Mouse (Mus musculus): ENCODE measurements around the gene Socs2. TPM values are rescaled to one million over a fixed set of nuclear protein-coding genes. Genes with fewer than 3 reads are reported as not detected.

Gene Socs2
- polyA plus RNA-seq, 1 experiment from 2014 or later, result 24.3 TPM

GRCm38 (mm10) chr10:95453282-95453681 lies 36.3 kb upstream of the Socs2 start:
- Histone ChIP-seq H3K4me3 (replicated peaks; ENCODE audit: low read length) (no peak overlapping the region), H3K4me1 (ENCODE audit: control insufficient read depth, insufficient read depth, low read length) (no peaks in the 10 kb centered on the region), H3K9me3 (replicated peaks; ENCODE audit: control insufficient read depth, low read length) (no peaks in the 10 kb centered on the region), H3K9ac (ENCODE audit: low read length) (no peak overlapping the region), H3K27me3 (ENCODE audit: control insufficient read depth, insufficient read depth, low read length) (no peaks in the 10 kb centered on the region), H3K36me3 (ENCODE audit: control insufficient read depth, insufficient read depth, low read length) (no peaks in the 10 kb centered on the region), H3K4me2 (ENCODE audit: low read depth, low read length) (no peak overlapping the region), H3K27ac (ENCODE audit: low read length) (no peak overlapping the region)
- ATAC-seq (ENCODE audit: insufficient read depth, low FRiP score), result no peak
- 88% methylated on average over 5 of the region's 5 CpGs for WGBS

GRCm38 (mm10) chr10:95449033-95449432 lies 32.1 kb upstream of the Socs2 start:
- Histone ChIP-seq H3K4me1 (ENCODE audit: control insufficient read depth, insufficient read depth, low read length) (no peaks in the 10 kb centered on the region), H3K4me2 (ENCODE audit: low read depth, low read length) (no peak overlapping the region), H3K9me3 (replicated peaks; ENCODE audit: control insufficient read depth, low read length) (no peaks in the 10 kb centered on the region), H3K27me3 (ENCODE audit: control insufficient read depth, insufficient read depth, low read length) (no peaks in the 10 kb centered on the region), H3K36me3 (ENCODE audit: control insufficient read depth, insufficient read depth, low read length) (no peaks in the 10 kb centered on the region), H3K27ac (ENCODE audit: low read length) (no peak overlapping the region), H3K4me3 (replicated peaks; ENCODE audit: low read length) (no peak overlapping the region), H3K9ac (ENCODE audit: low read length) (no peak overlapping the region)
- no peak for ATAC-seq (ENCODE audit: insufficient read depth, low FRiP score)
- 51% methylated on average over 6 of the region's 6 CpGs for WGBS

GRCm38 (mm10) chr10:95447954-95448353 lies 31.0 kb upstream of the Socs2 start:
- H3K4me2 ChIP-seq (ENCODE audit: low read depth, low read length), result no peak overlapping the region
- H3K4me3 ChIP-seq (replicated peaks; ENCODE audit: low read length), result no peak overlapping the region
- 91% methylated on average over 16 of the region's 16 CpGs for WGBS
- H3K27ac ChIP-seq (ENCODE audit: low read length), result no peak overlapping the region
- H3K9ac ChIP-seq (ENCODE audit: low read length), result no peak overlapping the region
- no peaks in the 10 kb centered on the region for H3K36me3 ChIP-seq (ENCODE audit: control insufficient read depth, insufficient read depth, low read length)
- H3K27me3 ChIP-seq (ENCODE audit: control insufficient read depth, insufficient read depth, low read length), result no peaks in the 10 kb centered on the region
- no peak for ATAC-seq (ENCODE audit: insufficient read depth, low FRiP score)
- no peaks in the 10 kb centered on the region for H3K9me3 ChIP-seq (replicated peaks; ENCODE audit: control insufficient read depth, low read length)
- no peaks in the 10 kb centered on the region for H3K4me1 ChIP-seq (ENCODE audit: control insufficient read depth, insufficient read depth, low read length)

- no peak for ATAC-seq (ENCODE audit: insufficient read depth, low FRiP score)
- Histone ChIP-seq H3K27me3 (ENCODE audit: control insufficient read depth, insufficient read depth, low read length) (no peaks in the 10 kb centered on the region), H3K4me3 (replicated peaks; ENCODE audit: low read length) (no peak overlapping the region), H3K4me2 (ENCODE audit: low read depth, low read length) (no peak overlapping the region), H3K36me3 (ENCODE audit: control insufficient read depth, insufficient read depth, low read length) (no peaks in the 10 kb centered on the region), H3K9me3 (replicated peaks; ENCODE audit: control insufficient read depth, low read length) (no peaks in the 10 kb centered on the region), H3K4me1 (ENCODE audit: control insufficient read depth, insufficient read depth, low read length) (no peaks in the 10 kb centered on the region), H3K9ac (ENCODE audit: low read length) (no peak overlapping the region), H3K27ac (ENCODE audit: low read length) (no peak overlapping the region)
- 74% methylated on average over 18 of the region's 18 CpGs for WGBS
Observed at GRCm38 (mm10) chr10:95445104-95446056, 28.4 kb upstream of the Socs2 start.

- 77% methylated on average over 4 of the region's 4 CpGs for WGBS
- Histone ChIP-seq H3K9ac (ENCODE audit: low read length) (no peak overlapping the region), H3K4me3 (replicated peaks; ENCODE audit: low read length) (no peak overlapping the region), H3K9me3 (replicated peaks; ENCODE audit: control insufficient read depth, low read length) (no peaks in the 10 kb centered on the region), H3K27me3 (ENCODE audit: control insufficient read depth, insufficient read depth, low read length) (no peaks in the 10 kb centered on the region), H3K36me3 (ENCODE audit: control insufficient read depth, insufficient read depth, low read length) (no peaks in the 10 kb centered on the region), H3K27ac (ENCODE audit: low read length) (no peak overlapping the region), H3K4me1 (ENCODE audit: control insufficient read depth, insufficient read depth, low read length) (peaks cover 4% of the 10 kb centered on the region; the same call in 1 of the 2 replicates), H3K4me2 (ENCODE audit: low read depth, low read length) (no peak overlapping the region)
- ATAC-seq (ENCODE audit: insufficient read depth, low FRiP score), result no peak
Observed at GRCm38 (mm10) chr10:95442334-95442733, 25.4 kb upstream of the Socs2 start.

- WGBS, result 65% methylated on average over 2 of the region's 2 CpGs
- H3K27me3 ChIP-seq (ENCODE audit: control insufficient read depth, insufficient read depth, low read length), result no peaks in the 10 kb centered on the region
- H3K9ac ChIP-seq (ENCODE audit: low read length), result no peak overlapping the region
- no peak for ATAC-seq (ENCODE audit: insufficient read depth, low FRiP score)
- no peaks in the 10 kb centered on the region for H3K9me3 ChIP-seq (replicated peaks; ENCODE audit: control insufficient read depth, low read length)
- H3K4me1 ChIP-seq (ENCODE audit: control insufficient read depth, insufficient read depth, low read length), result peaks cover 4% of the 10 kb centered on the region; the same call in 1 of the 2 replicates
- H3K4me3 ChIP-seq (replicated peaks; ENCODE audit: low read length), result no peak overlapping the region
- H3K36me3 ChIP-seq (ENCODE audit: control insufficient read depth, insufficient read depth, low read length), result no peaks in the 10 kb centered on the region
- H3K27ac ChIP-seq (ENCODE audit: low read length), result no peak overlapping the region
- no peak overlapping the region for H3K4me2 ChIP-seq (ENCODE audit: low read depth, low read length)
Observed at GRCm38 (mm10) chr10:95440566-95440965, 23.6 kb upstream of the Socs2 start.

GRCm38 (mm10) chr10:95439718-95440339 lies 22.8 kb upstream of the Socs2 start:
- Histone ChIP-seq H3K27ac (ENCODE audit: low read length) (no peak overlapping the region), H3K4me1 (ENCODE audit: control insufficient read depth, insufficient read depth, low read length) (peaks cover 4% of the 10 kb centered on the region; the same call in 1 of the 2 replicates), H3K36me3 (ENCODE audit: control insufficient read depth, insufficient read depth, low read length) (no peaks in the 10 kb centered on the region), H3K4me2 (ENCODE audit: low read depth, low read length) (no peak overlapping the region), H3K9ac (ENCODE audit: low read length) (no peak overlapping the region), H3K27me3 (ENCODE audit: control insufficient read depth, insufficient read depth, low read length) (no peaks in the 10 kb centered on the region), H3K4me3 (replicated peaks; ENCODE audit: low read length) (no peak overlapping the region), H3K9me3 (replicated peaks; ENCODE audit: control insufficient read depth, low read length) (no peaks in the 10 kb centered on the region)
- WGBS, result 74% methylated on average over 10 of the region's 10 CpGs
- no peak for ATAC-seq (ENCODE audit: insufficient read depth, low FRiP score)

GRCm38 (mm10) chr10:95438941-95439340 lies 22.0 kb upstream of the Socs2 start:
- WGBS, result 20% methylated on average over 11 of the region's 11 CpGs
- no peaks in the 10 kb centered on the region for H3K27me3 ChIP-seq (ENCODE audit: control insufficient read depth, insufficient read depth, low read length)
- H3K9me3 ChIP-seq (replicated peaks; ENCODE audit: control insufficient read depth, low read length), result no peaks in the 10 kb centered on the region
- no peak overlapping the region for H3K4me3 ChIP-seq (replicated peaks; ENCODE audit: low read length)
- H3K36me3 ChIP-seq (ENCODE audit: control insufficient read depth, insufficient read depth, low read length), result no peaks in the 10 kb centered on the region
- H3K4me1 ChIP-seq (ENCODE audit: control insufficient read depth, insufficient read depth, low read length), result peaks cover 4% of the 10 kb centered on the region; the same call in 1 of the 2 replicates
- no peak overlapping the region for H3K27ac ChIP-seq (ENCODE audit: low read length)
- no peak overlapping the region for H3K9ac ChIP-seq (ENCODE audit: low read length)
- H3K4me2 ChIP-seq (ENCODE audit: low read depth, low read length), result no peak overlapping the region; the same call in 1 of the 2 replicates
- no peak for ATAC-seq (ENCODE audit: insufficient read depth, low FRiP score)

GRCm38 (mm10) chr10:95430271-95430670 lies 13.3 kb upstream of the Socs2 start:
- H3K9ac ChIP-seq (ENCODE audit: low read length), result no peak overlapping the region
- no peak overlapping the region for H3K27ac ChIP-seq (ENCODE audit: low read length)
- no peaks in the 10 kb centered on the region for H3K27me3 ChIP-seq (ENCODE audit: control insufficient read depth, insufficient read depth, low read length)
- no peaks in the 10 kb centered on the region for H3K9me3 ChIP-seq (replicated peaks; ENCODE audit: control insufficient read depth, low read length)
- H3K4me1 ChIP-seq (ENCODE audit: control insufficient read depth, insufficient read depth, low read length), result no peaks in the 10 kb centered on the region
- H3K4me3 ChIP-seq (replicated peaks; ENCODE audit: low read length), result no peak overlapping the region
- ATAC-seq (ENCODE audit: insufficient read depth, low FRiP score), result no peak
- H3K4me2 ChIP-seq (ENCODE audit: low read depth, low read length), result no peak overlapping the region
- H3K36me3 ChIP-seq (ENCODE audit: control insufficient read depth, insufficient read depth, low read length), result no peaks in the 10 kb centered on the region
- WGBS, result 70% methylated on average over 10 of the region's 10 CpGs

Measured in stomach, embryonic 16.5 days (tissue).